Mouse (Mus musculus): ENCODE data around the gene Gm20441. TPM values are rescaled to one million over a fixed set of nuclear protein-coding genes. Genes with fewer than 3 reads are reported as not detected.
"Not testable (repeated sequence)": the region's sequence is repeated elsewhere in the genome, so short reads cannot be mapped to it uniquely, and the experiment has no call there.

Gm20441 gene
- polyA plus RNA-seq, 1 experiment, result 1.2 TPM

GRCm38 (mm10) chr10:75779206-75780174 lies 1.3 kb downstream of the Gm20441 start:
- DNase-seq (ENCODE audit: low read depth), result peak; percentile 63

- DNase-seq (ENCODE audit: low read depth), result no peak
Observed at GRCm38 (mm10) chr10:75777885-75778284, 2.9 kb downstream of the Gm20441 start.

- DNase-seq (ENCODE audit: low read depth), result no peak
Observed at GRCm38 (mm10) chr10:75776562-75776961, 4.2 kb downstream of the Gm20441 start.

GRCm38 (mm10) chr10:75774587-75774986 lies 6.2 kb downstream of the Gm20441 start:
- no peak for DNase-seq (ENCODE audit: low read depth)

GRCm38 (mm10) chr10:75774102-75774501 lies 6.7 kb downstream of the Gm20441 start:
- DNase-seq (ENCODE audit: low read depth), result no peak

GRCm38 (mm10) chr10:75772795-75773664 lies 7.7 kb downstream of the Gm20441 start, which contains the start of gene Ddt:
TSS of gene Ddt (minus strand) at chr10:75773414.
- DNase-seq (ENCODE audit: low read depth), result no peak

- DNase-seq (ENCODE audit: low read depth), result not testable (repeated sequence)
Observed at GRCm38 (mm10) chr10:75767756-75768155, 13.0 kb downstream of the Gm20441 start.

- DNase-seq (ENCODE audit: low read depth), result no peak
Observed at GRCm38 (mm10) chr10:75766856-75767255, 13.9 kb downstream of the Gm20441 start.

GRCm38 (mm10) chr10:75764519-75765473 lies 16.0 kb downstream of the Gm20441 start:
- no peak for DNase-seq (ENCODE audit: low read depth)

- peak; percentile 89 for DNase-seq (ENCODE audit: low read depth)
Observed at GRCm38 (mm10) chr10:75763682-75764518, 16.9 kb downstream of the Gm20441 start, which contains the start of gene Cabin1. TSS of gene Cabin1 (minus strand) at chr10:75764341.

- no peak for DNase-seq (ENCODE audit: low read depth)
Observed at GRCm38 (mm10) chr10:75762413-75762812, 18.3 kb downstream of the Gm20441 start.

GRCm38 (mm10) chr10:75760311-75760710 lies 20.4 kb downstream of the Gm20441 start:
- DNase-seq (ENCODE audit: low read depth), result no peak

GRCm38 (mm10) chr10:75756719-75757118 lies 24.0 kb downstream of the Gm20441 start:
- no peak for DNase-seq (ENCODE audit: low read depth)

- DNase-seq (ENCODE audit: low read depth), result no peak
Observed at GRCm38 (mm10) chr10:75744017-75744416, 36.7 kb downstream of the Gm20441 start.

GRCm38 (mm10) chr10:75743369-75743768 lies 37.4 kb downstream of the Gm20441 start:
- no peak for DNase-seq (ENCODE audit: low read depth)

GRCm38 (mm10) chr10:75740866-75741265 lies 39.9 kb downstream of the Gm20441 start:
- peak; percentile 60 for DNase-seq (ENCODE audit: low read depth)

GRCm38 (mm10) chr10:75725449-75725848 lies 55.3 kb downstream of the Gm20441 start:
- DNase-seq (ENCODE audit: low read depth), result no peak
